Mouse (Mus musculus) forebrain, embryonic 14.5 days (tissue): ENCODE data around the gene Ctcfl. TPM values are rescaled to one million over a fixed set of nuclear protein-coding genes. Genes with fewer than 3 reads are reported as not detected.

ENCODE experiments used
- polyA plus RNA-seq: library from polyadenylated mRNA; unstranded; fragments of >200 nt; fragmentation: Nextera tagmentation; extraction: Ambion mirVana; gene quantifications from 2 replicates; pipeline ENCODE4 v1.2.1, GENCODE M21; 2014

Gene Ctcfl
- polyA plus RNA-seq, 1 experiment from 2014 or later, result not detected

Other genes with a start within 250 kb of the Ctcfl start
- 8.7 and 11.4 TPM in 2 replicates for gene Bmp7, start 179.2 kb downstream of the Ctcfl start, polyA plus RNA-seq
- gene Spo11, start 141.8 kb downstream of the Ctcfl start, polyA plus RNA-seq, result 0.95 and 1.5 TPM in 2 replicates
- 148 and 156 TPM in 2 replicates for gene Rae1, start 119.4 kb downstream of the Ctcfl start, polyA plus RNA-seq
- 29.9 and 31.1 TPM in 2 replicates for gene Rbm38, start 99.0 kb downstream of the Ctcfl start, polyA plus RNA-seq
- not detected in 2 replicates for gene Pck1, start 33.5 kb upstream of the Ctcfl start, polyA plus RNA-seq
- gene Zbp1, start 99.4 kb upstream of the Ctcfl start, polyA plus RNA-seq, result not detected in 2 replicates
- 6.9 and 8.8 TPM in 2 replicates for gene Pmepa1, start 157.0 kb upstream of the Ctcfl start, polyA plus RNA-seq